Mouse (Mus musculus) neutrophil, adult 65 days (primary cell): ENCODE data around the gene Atp1a4. TPM values are rescaled to one million over a fixed set of nuclear protein-coding genes. Genes with fewer than 3 reads are reported as not detected.

ENCODE experiments used
- total RNA-seq: library from RNA; stranded (reverse); gene quantifications from 2 replicates; pipeline ENCODE4 v1.2.4, GENCODE M21; 2023

Atp1a4 gene
- not detected in 2 replicates for total RNA-seq

GRCm38 (mm10) chr1:172258314-172258713 lies at the start of gene Atp1a4:
Gene Atp1a4 (minus strand): TSS chr1:172258414.

DNA sequence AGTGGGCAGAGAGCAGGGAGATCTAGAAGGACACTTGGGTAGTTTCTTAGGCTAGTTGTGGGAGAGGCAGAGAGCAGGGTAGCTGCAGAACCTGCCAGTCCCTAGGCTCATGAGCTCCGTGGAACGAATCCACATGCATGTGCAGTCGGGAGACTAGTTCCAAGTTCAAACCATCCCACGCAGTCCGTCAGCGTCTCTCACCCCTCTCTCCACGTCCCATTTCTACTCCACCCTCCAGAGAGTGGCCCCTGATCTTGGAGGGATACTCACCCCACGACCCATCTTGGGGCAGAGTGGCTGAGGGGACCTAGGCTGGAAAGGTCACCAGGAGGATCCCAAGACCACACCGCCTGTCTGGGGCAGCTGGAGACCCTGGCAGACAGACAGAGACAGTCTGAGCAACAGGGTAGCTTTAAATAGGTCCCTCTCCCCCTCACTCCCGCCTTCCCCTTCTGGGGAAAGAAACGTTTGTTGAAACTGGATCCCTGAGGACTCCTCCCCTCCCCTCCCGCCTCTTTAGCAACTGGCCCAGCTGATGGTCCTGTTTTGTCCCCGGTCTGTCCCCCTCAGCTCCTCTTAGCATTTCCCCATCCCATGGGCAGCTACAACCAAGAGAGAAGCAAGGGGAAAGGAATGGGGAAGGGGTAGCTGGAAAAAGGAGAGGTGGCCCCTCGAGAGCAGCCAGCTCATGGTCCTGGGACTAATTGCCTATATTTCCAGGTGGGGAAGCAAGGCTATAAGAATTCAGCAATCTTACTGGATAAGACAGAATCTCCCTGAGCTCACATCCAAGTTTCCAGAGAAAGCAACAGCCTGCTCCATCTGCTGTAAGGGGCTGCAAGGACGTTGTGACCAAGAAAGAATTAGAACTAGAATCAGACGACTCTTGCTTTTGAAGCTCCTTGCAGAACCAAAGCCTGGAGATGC lies 39.7 kb upstream of the Atp1a4 start, which contains the start of gene Atp1a2:
Gene Atp1a2, minus strand, starts transcription at position 454 of the 927 bp plus-strand sequence.

GRCm38 (mm10) chr1:172261477-172262078 lies 3.4 kb upstream of the Atp1a4 start, which contains the start of gene Igsf8:
Gene Igsf8 (plus strand): TSS chr1:172261641.

DNA sequence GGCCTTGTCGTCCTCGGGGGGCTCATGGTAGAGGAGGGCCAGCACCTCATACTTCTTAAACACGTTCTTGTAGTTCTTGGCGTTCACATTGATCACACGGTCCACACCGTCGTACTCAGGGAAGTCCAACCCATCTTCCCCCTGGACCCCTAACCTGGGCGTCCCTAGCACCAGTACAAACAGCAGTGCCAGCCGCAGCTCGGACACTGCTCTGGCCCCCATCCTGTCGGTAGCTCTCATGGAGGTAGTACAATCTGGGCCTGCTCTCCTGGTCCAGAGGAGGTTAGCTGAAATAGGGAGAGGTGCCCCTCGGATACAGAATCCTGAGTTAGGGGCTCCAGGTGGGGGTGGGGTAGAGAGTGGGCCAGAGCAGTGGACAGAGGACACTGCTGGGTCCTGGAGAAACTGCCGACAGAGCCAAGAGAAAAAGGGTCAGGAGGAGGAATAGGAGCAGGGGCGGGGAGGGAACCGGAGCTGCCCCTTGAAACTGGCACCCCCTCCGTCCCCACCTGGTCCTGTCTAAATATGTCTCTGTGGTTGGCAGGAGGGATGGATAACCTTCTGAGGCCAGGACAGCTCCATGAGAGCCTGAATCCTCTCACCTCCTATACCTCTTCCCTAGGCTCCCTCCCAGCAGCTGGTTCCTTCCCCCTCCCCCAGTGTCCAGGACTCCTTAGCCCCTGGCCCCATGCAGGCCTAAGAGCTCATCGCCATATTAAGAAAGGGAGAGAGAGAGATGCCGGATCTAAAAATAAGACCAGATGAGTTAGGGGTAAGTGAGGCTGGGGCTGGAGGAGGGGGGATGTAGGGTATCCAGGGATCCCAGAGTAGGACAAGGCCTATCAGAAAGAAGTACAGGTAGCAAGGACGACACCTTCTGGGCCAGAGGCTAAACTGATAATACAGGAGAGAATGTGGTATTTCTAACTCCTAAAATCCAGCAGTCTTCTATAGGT lies 38.5 kb downstream of the Atp1a4 start, which contains the start of gene Casq1:
Gene Casq1, minus strand, starts transcription at position 418 of the 956 bp plus-strand sequence.

DNA sequence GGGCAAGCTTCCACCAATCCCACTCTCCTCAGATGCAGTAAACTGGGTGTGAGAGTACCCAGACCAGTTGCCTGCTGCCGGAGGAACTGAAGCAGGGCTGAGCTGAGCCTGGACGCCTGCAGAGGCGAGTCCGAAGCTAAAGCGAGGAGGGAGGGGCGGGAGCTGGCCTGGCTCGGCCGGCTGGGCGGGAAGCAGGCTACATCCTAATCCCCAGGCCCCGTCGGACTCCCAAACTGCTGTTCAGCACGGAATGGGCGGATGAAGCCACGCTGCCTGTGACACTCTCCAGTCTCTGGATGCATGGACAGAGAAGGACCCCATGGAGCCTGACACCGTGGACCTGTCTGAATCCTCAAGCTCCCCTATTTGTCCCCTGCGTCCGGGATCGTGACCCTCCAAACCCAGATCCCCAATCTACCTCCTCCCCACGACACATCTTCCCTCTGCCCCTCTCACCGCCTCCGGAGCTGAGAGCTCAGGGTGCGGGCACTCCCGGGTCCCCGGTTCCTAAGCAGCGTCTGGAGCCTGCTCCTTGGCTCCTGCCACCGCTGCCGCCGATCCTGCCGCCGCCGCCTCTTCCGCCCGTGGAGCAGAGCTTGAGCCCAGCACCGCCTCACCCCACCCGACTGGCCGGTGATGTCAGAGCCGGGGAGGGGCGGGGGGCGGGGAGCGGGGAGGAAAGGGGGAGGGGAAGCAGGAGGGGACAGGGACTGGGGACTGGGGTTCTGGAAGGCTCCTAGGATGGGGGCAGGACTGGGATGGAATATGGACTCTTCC lies 51.9 kb downstream of the Atp1a4 start, which contains the start of gene Pea15a:
Gene Pea15a, minus strand, starts transcription at position 664 of the 777 bp plus-strand sequence.

Other genes starting within 250 kb of the Atp1a4 start
- gene Vangl2, start 230.0 kb downstream of the Atp1a4 start, total RNA-seq = 1.1 and 2.3 TPM in 2 replicates
- not detected in 2 replicates for gene Nhlh1, start 200.8 kb downstream of the Atp1a4 start, total RNA-seq
- gene Copa, start 175.9 kb downstream of the Atp1a4 start, total RNA-seq = 131 and 182 TPM in 2 replicates
- 86.3 and 97.7 TPM in 2 replicates for gene Ncstn, start 175.6 kb downstream of the Atp1a4 start, total RNA-seq
- gene Pex19, start 131.7 kb downstream of the Atp1a4 start, total RNA-seq = 40.7 and 44.3 TPM in 2 replicates
- gene Dcaf8, start 110.3 kb downstream of the Atp1a4 start, total RNA-seq = 40.2 and 52.4 TPM in 2 replicates
- 7.1 and 7.4 TPM in 2 replicates for gene Pea15a, start 51.6 kb downstream of the Atp1a4 start, total RNA-seq
- not detected in 2 replicates for gene Casq1, start 38.5 kb downstream of the Atp1a4 start, total RNA-seq
- gene Igsf8, start 3.2 kb upstream of the Atp1a4 start, total RNA-seq = 20.9 and 27.6 TPM in 2 replicates
- gene Atp1a2, start 39.6 kb upstream of the Atp1a4 start, total RNA-seq = not detected in 2 replicates
- not detected in 2 replicates for gene Kcnj9, start 70.9 kb upstream of the Atp1a4 start, total RNA-seq
- 2.7 and 2.9 TPM in 2 replicates for gene Kcnj10, start 82.8 kb upstream of the Atp1a4 start, total RNA-seq
- gene Pigm, start 118.1 kb upstream of the Atp1a4 start, total RNA-seq = 15.5 and 19.6 TPM in 2 replicates
- gene Slamf9, start 216.9 kb upstream of the Atp1a4 start, total RNA-seq = 0.35 and 0.41 TPM in 2 replicates
- 0.48 TPM in 1 of 2 replicates, not detected in the other for gene Igsf9, start 223.4 kb upstream of the Atp1a4 start, total RNA-seq
- gene Tagln2, start 241.6 kb upstream of the Atp1a4 start, total RNA-seq = 175 and 215 TPM in 2 replicates